Mouse (Mus musculus): Measurements from ENCODE around the gene Olfr1183. TPM values are rescaled to one million over a fixed set of nuclear protein-coding genes. Genes with fewer than 3 reads are reported as not detected.
"Not testable (repeated sequence)": the region's sequence is repeated elsewhere in the genome, so short reads cannot be mapped to it uniquely, and the experiment has no call there.

Olfr1183 gene
- not detected in 2 replicates for polyA plus RNA-seq (2014; fragmentation: Nextera tagmentation; extraction: Ambion mirVana)

DNA sequence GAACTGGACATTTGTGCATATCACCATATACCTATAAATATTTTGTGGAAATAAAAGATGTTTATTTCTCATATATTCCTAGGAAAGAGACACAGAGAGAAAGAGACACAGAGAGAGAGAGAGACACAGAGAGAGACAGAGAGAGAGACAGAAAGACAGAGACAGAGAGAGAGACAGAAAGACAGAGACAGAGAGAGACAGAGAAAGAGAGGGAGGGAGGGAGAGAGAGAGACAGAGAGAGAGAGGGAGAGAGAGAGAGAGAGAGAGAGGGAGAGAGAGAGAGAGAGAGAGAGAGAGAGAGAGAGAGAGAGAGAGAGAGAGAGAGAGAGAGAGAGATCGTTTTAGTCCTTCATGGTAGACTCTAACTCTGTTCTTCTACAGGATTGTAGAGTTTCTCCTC lies at the start of gene Olfr1183:
Gene Olfr1183 (plus strand): TSS at position 301 of the 400 bp plus-strand sequence.
- not testable (repeated sequence) for H3K9me3 ChIP-seq (ENCODE audit: control insufficient read depth, low read length); H3K4me1 ChIP-seq (ENCODE audit: control insufficient read depth, insufficient read depth, low read length); ATAC-seq (ENCODE audit: insufficient number of reproducible peaks, low FRiP score, low TSS enrichment, low read depth); H3K9ac ChIP-seq (ENCODE audit: low read length); H3K27me3 ChIP-seq (ENCODE audit: control insufficient read depth, insufficient read depth, low read length); H3K27ac ChIP-seq (replicated peaks; ENCODE audit: low read depth, low read length); DNase-seq (ENCODE audit: low spot score); H3K4me2 ChIP-seq (ENCODE audit: low read depth, severe bottlenecking); H3K4me3 ChIP-seq (ENCODE audit: low read depth, low read length); H3K36me3 ChIP-seq (ENCODE audit: control insufficient read depth, insufficient read depth, low read length)
- 58% methylated on average over 1 of the region's 1 CpGs for WGBS

DNA sequence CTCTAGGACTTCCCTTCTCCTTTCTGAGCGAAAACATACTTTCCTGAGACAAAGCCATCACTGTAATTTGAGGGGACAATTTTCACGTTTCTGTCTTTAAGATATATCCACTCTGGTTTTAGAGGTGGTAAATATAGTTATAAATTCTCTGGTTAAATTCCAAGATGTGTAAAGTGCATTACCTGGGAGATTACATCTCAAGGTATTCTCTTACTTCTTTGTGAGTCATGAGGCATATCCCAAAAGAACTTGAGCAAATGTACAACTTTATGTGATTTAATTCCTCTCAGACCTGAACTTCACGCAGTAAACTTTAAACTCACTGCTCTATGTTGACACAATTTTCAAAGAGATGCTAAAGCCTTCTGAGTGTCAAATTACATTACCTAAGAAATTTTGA lies 48.3 kb upstream of the Olfr1183 start, which contains the start of gene Olfr1179:
Gene Olfr1179 (minus strand): TSS at position 101 of the 400 bp plus-strand sequence.
- Histone ChIP-seq H3K27ac (replicated peaks; ENCODE audit: low read depth, low read length) (no peak within 1 kb of the TSS), H3K9me3 (ENCODE audit: control insufficient read depth, low read length) (no peaks in the 10 kb centered on the region), H3K4me2 (ENCODE audit: low read depth, severe bottlenecking) (no peak within 1 kb of the TSS), H3K9ac (ENCODE audit: low read length) (no peak within 1 kb of the TSS), H3K36me3 (ENCODE audit: control insufficient read depth, insufficient read depth, low read length) (no peaks in the 10 kb centered on the region), H3K4me3 (ENCODE audit: low read depth, low read length) (no peak within 1 kb of the TSS), H3K27me3 (ENCODE audit: control insufficient read depth, insufficient read depth, low read length) (no peaks in the 10 kb centered on the region), H3K4me1 (ENCODE audit: control insufficient read depth, insufficient read depth, low read length) (no peaks in the 10 kb centered on the region)
- WGBS = 82% methylated on average over 3 of the region's 3 CpGs
- DNase-seq (ENCODE audit: low spot score) (no peak), ATAC-seq (ENCODE audit: insufficient number of reproducible peaks, low FRiP score, low TSS enrichment, low read depth) (no peak)

DNA sequence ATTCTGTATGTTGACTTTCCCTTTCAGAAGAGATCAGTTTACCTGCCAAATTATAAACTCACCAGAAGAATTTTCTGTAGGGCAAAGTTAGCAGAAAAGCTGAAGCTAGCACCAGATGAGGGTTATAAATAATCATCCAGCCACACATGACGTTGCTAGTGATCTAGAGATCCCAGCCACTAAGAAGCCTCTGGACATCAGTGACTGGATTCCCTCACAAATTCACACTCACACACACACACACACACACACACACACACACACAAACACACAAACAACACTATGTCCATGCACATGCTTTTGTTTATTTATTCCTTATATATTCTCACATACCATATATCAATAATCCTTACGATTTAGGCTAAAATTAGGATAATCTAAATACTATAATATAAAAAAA lies 35.6 kb upstream of the Olfr1183 start, which contains the start of gene Olfr1180:
Gene Olfr1180 (minus strand): TSS at position 101 of the 400 bp plus-strand sequence.
- no peak within 1 kb of the TSS for H3K4me3 ChIP-seq (ENCODE audit: low read depth, low read length)

DNA sequence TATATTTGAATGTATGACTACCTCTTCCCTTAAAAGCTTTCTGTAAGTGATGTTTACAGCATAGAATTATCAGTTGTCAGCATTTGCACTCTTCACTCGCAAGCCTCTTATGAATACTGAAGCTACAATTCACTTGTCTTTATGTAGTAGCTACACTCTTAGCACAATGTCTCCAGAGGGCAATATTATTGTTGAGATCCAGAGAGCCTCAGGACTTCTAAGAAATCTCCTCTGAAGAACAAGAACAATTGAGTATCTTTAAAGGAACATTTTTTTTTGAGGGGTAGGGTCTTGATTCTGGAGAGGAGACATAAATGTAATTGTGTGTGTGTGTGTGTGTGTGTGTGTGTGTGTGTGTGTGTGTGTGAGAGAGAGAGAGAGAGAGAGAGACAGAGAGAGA lies 28.6 kb upstream of the Olfr1183 start, which contains the start of gene Olfr1181:
Gene Olfr1181 (minus strand): TSS at position 101 of the 400 bp plus-strand sequence.
- ATAC-seq (ENCODE audit: insufficient number of reproducible peaks, low FRiP score, low TSS enrichment, low read depth) = no peak

More for the DNA sequence above, 35.6 kb upstream of the Olfr1183 start, which contains the start of gene Olfr1180:
- Histone ChIP-seq H3K27ac (replicated peaks; ENCODE audit: low read depth, low read length) (no peak within 1 kb of the TSS), H3K9me3 (ENCODE audit: control insufficient read depth, low read length) (no peaks in the 10 kb centered on the region), H3K27me3 (ENCODE audit: control insufficient read depth, insufficient read depth, low read length) (no peaks in the 10 kb centered on the region), H3K4me2 (ENCODE audit: low read depth, severe bottlenecking) (no peak within 1 kb of the TSS), H3K9ac (ENCODE audit: low read length) (no peak within 1 kb of the TSS), H3K36me3 (ENCODE audit: control insufficient read depth, insufficient read depth, low read length) (no peaks in the 10 kb centered on the region), H3K4me1 (ENCODE audit: control insufficient read depth, insufficient read depth, low read length) (no peaks in the 10 kb centered on the region)
- no peak for DNase-seq (ENCODE audit: low spot score)
- WGBS = 79% methylated on average over 2 of the region's 2 CpGs
- no peak for ATAC-seq (ENCODE audit: insufficient number of reproducible peaks, low FRiP score, low TSS enrichment, low read depth)

DNA sequence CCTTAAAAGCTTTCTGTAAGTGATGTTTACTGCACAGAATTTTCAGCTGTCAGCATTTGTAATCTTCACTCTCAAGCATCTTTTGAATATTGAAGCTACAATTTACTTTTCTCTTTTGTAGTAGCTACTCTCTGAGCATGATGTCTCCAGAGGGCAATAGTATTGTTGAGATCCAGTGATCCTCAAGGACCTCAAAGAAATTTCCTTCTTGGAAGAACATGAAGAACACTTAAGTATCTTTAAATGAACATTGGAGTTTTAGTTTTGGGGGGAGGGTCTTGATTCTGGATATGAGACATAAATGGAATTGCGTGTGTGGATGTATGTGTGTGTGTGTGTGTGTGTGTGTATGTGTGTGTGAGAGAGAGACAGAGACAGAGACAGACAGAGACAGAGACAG lies 5.6 kb upstream of the Olfr1183 start, which contains the start of gene Gm13757:
Gene Gm13757 (minus strand): TSS at position 101 of the 400 bp plus-strand sequence.
- Histone ChIP-seq H3K4me2 (ENCODE audit: low read depth, severe bottlenecking) (no peak within 1 kb of the TSS), H3K27ac (replicated peaks; ENCODE audit: low read depth, low read length) (no peak within 1 kb of the TSS), H3K36me3 (ENCODE audit: control insufficient read depth, insufficient read depth, low read length) (no peaks in the 10 kb centered on the region), H3K9me3 (ENCODE audit: control insufficient read depth, low read length) (no peaks in the 10 kb centered on the region), H3K4me3 (ENCODE audit: low read depth, low read length) (no peak within 1 kb of the TSS), H3K4me1 (ENCODE audit: control insufficient read depth, insufficient read depth, low read length) (no peaks in the 10 kb centered on the region), H3K9ac (ENCODE audit: low read length) (no peak within 1 kb of the TSS), H3K27me3 (ENCODE audit: control insufficient read depth, insufficient read depth, low read length) (no peaks in the 10 kb centered on the region)
- no peak for DNase-seq (ENCODE audit: low spot score)
- WGBS = 89% methylated on average over 1 of the region's 1 CpGs
- ATAC-seq (ENCODE audit: insufficient number of reproducible peaks, low FRiP score, low TSS enrichment, low read depth) = no peak

More for the DNA sequence above, 28.6 kb upstream of the Olfr1183 start, which contains the start of gene Olfr1181:
- H3K27ac ChIP-seq (replicated peaks; ENCODE audit: low read depth, low read length) = no peak within 1 kb of the TSS
- H3K36me3 ChIP-seq (ENCODE audit: control insufficient read depth, insufficient read depth, low read length) = no peaks in the 10 kb centered on the region
- DNase-seq (ENCODE audit: low spot score) = no peak
- no peaks in the 10 kb centered on the region for H3K27me3 ChIP-seq (ENCODE audit: control insufficient read depth, insufficient read depth, low read length)
- H3K9me3 ChIP-seq (ENCODE audit: control insufficient read depth, low read length) = no peaks in the 10 kb centered on the region
- no peak within 1 kb of the TSS for H3K4me2 ChIP-seq (ENCODE audit: low read depth, severe bottlenecking)
- no peak within 1 kb of the TSS for H3K9ac ChIP-seq (ENCODE audit: low read length)
- no peaks in the 10 kb centered on the region for H3K4me1 ChIP-seq (ENCODE audit: control insufficient read depth, insufficient read depth, low read length)
- 91% methylated on average over 1 of the region's 1 CpGs for WGBS
- no peak within 1 kb of the TSS for H3K4me3 ChIP-seq (ENCODE audit: low read depth, low read length)

DNA sequence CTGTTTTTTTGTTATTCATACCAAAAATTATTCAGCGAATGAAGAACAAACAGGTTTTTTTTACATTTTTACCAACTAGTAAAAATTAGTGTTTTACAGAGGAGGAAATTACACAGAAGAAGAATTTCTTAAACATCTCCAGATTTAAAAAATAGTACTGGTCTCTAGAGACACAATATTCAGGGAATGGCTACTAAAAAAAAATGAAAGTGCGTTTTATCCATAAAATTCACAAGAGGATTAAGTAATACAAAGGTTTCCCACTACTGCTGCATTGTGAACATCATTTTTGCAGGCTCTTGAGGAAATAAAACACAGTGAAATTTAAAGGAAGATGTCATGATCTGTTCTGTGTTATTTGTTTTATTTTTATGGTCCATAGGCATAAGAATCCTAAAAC lies 28.6 kb downstream of the Olfr1183 start, which contains the start of gene Olfr1184:
Gene Olfr1184 (plus strand): TSS at position 301 of the 400 bp plus-strand sequence.
- Histone ChIP-seq H3K4me1 (ENCODE audit: control insufficient read depth, insufficient read depth, low read length) (no peaks in the 10 kb centered on the region), H3K9ac (ENCODE audit: low read length) (no peak within 1 kb of the TSS), H3K36me3 (ENCODE audit: control insufficient read depth, insufficient read depth, low read length) (no peaks in the 10 kb centered on the region), H3K27me3 (ENCODE audit: control insufficient read depth, insufficient read depth, low read length) (no peaks in the 10 kb centered on the region), H3K27ac (replicated peaks; ENCODE audit: low read depth, low read length) (no peak within 1 kb of the TSS), H3K9me3 (ENCODE audit: control insufficient read depth, low read length) (no peaks in the 10 kb centered on the region), H3K4me3 (ENCODE audit: low read depth, low read length) (no peak within 1 kb of the TSS), H3K4me2 (ENCODE audit: low read depth, severe bottlenecking) (no peak within 1 kb of the TSS)
- ATAC-seq (ENCODE audit: insufficient number of reproducible peaks, low FRiP score, low TSS enrichment, low read depth) (no peak), DNase-seq (ENCODE audit: low spot score) (no peak)
- WGBS = 91% methylated on average over 2 of the region's 2 CpGs

DNA sequence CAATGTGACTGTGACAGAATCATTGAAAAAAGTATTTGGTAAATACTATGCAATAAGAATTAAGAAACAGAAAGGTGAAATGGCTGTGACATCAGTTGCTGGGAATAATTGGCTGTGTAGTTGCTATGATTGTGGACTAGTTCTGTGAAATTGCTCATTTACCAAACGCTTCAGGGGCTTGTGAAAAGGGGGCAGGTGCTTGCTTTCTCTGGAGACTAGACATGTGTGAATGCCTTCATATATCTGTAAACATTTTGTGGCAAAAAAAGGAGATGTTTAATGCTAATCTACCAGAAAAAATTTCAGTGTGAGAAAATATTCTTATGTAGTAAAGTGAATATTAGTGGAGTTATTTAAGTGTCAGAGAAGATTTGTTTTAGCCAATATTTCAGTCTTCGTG lies 38.4 kb downstream of the Olfr1183 start, which contains the start of gene Olfr1185-ps1:
Gene Olfr1185-ps1 (plus strand): TSS at position 301 of the 400 bp plus-strand sequence.
- Histone ChIP-seq H3K4me2 (ENCODE audit: low read depth, severe bottlenecking) (no peak within 1 kb of the TSS), H3K4me3 (ENCODE audit: low read depth, low read length) (no peak within 1 kb of the TSS), H3K9ac (ENCODE audit: low read length) (no peak within 1 kb of the TSS), H3K4me1 (ENCODE audit: control insufficient read depth, insufficient read depth, low read length) (no peaks in the 10 kb centered on the region), H3K9me3 (ENCODE audit: control insufficient read depth, low read length) (no peaks in the 10 kb centered on the region), H3K36me3 (ENCODE audit: control insufficient read depth, insufficient read depth, low read length) (no peaks in the 10 kb centered on the region), H3K27ac (replicated peaks; ENCODE audit: low read depth, low read length) (no peak within 1 kb of the TSS), H3K27me3 (ENCODE audit: control insufficient read depth, insufficient read depth, low read length) (no peaks in the 10 kb centered on the region)
- WGBS = 80% methylated on average over 2 of the region's 2 CpGs
- ATAC-seq (ENCODE audit: insufficient number of reproducible peaks, low FRiP score, low TSS enrichment, low read depth) (no peak), DNase-seq (ENCODE audit: low spot score) (no peak)

DNA sequence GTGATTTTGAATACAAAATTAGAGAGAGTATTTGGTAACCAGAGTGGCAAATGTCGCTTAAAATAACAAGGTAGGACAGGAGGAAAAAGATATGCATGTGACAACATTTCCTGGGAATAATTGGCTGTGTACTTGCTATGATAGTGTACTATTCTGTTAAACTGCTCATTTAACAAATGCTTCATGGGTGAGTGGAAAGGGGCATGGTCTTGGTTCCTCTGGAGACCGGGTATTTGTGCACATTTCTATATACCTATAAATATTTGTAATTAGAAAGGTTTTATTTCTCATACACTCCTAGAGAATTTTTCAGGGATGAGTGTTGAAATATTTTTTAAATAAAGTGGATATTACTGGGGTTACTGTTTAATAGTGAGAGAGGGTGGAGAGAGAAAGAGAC lies 63.6 kb downstream of the Olfr1183 start, which contains the start of gene Olfr1186:
Gene Olfr1186 (plus strand): TSS at position 301 of the 400 bp plus-strand sequence.
- no peak within 1 kb of the TSS for H3K9ac ChIP-seq (ENCODE audit: low read length)
- no peaks in the 10 kb centered on the region for H3K4me1 ChIP-seq (ENCODE audit: control insufficient read depth, insufficient read depth, low read length)
- DNase-seq (ENCODE audit: low spot score) = no peak
- no peak within 1 kb of the TSS for H3K27ac ChIP-seq (replicated peaks; ENCODE audit: low read depth, low read length)
- H3K9me3 ChIP-seq (ENCODE audit: control insufficient read depth, low read length) = no peaks in the 10 kb centered on the region
- no peaks in the 10 kb centered on the region for H3K36me3 ChIP-seq (ENCODE audit: control insufficient read depth, insufficient read depth, low read length)
- H3K4me2 ChIP-seq (ENCODE audit: low read depth, severe bottlenecking) = no peak within 1 kb of the TSS
- WGBS = 85% methylated on average over 2 of the region's 2 CpGs
- no peak for ATAC-seq (ENCODE audit: insufficient number of reproducible peaks, low FRiP score, low TSS enrichment, low read depth)
- no peaks in the 10 kb centered on the region for H3K27me3 ChIP-seq (ENCODE audit: control insufficient read depth, insufficient read depth, low read length)
- H3K4me3 ChIP-seq (ENCODE audit: low read depth, low read length) = no peak within 1 kb of the TSS
